Mouse (Mus musculus) liver, embryonic 15.5 days (tissue): ENCODE measurements around the gene Zc3h18. TPM values are rescaled to one million over a fixed set of nuclear protein-coding genes. Genes with fewer than 3 reads are reported as not detected.

Source experiments
- polyA plus RNA-seq: library from polyadenylated mRNA; unstranded; fragments of >200 nt; fragmentation: Nextera tagmentation; extraction: Ambion mirVana; gene quantifications from 2 replicates; pipeline ENCODE4 v1.2.1, GENCODE M21; 2015

The Zc3h18 gene
- polyA plus RNA-seq, 1 experiment from 2014 or later: 23.1 TPM

Other genes with a start within 250 kb of the Zc3h18 start
- 12.0 and 14.9 TPM in 2 replicates for gene Zfpm1, start 94.5 kb upstream of the Zc3h18 start, polyA plus RNA-seq
- gene Trhr2, start 15.9 kb upstream of the Zc3h18 start, polyA plus RNA-seq: not detected in 2 replicates
- not detected in 2 replicates for gene Il17c, start 45.4 kb downstream of the Zc3h18 start, polyA plus RNA-seq
- gene Cyba, start 56.3 kb downstream of the Zc3h18 start, polyA plus RNA-seq: 196 TPM in 2 replicates
- 24.3 and 25.1 TPM in 2 replicates for gene Mvd, start 66.8 kb downstream of the Zc3h18 start, polyA plus RNA-seq
- gene Snai3, start 84.1 kb downstream of the Zc3h18 start, polyA plus RNA-seq: 0.38 and 0.64 TPM in 2 replicates
- gene Rnf166, start 99.5 kb downstream of the Zc3h18 start, polyA plus RNA-seq: 11.5 and 15.1 TPM in 2 replicates
- gene Ctu2, start 99.5 kb downstream of the Zc3h18 start, polyA plus RNA-seq: 12.4 and 13.1 TPM in 2 replicates
- 12.4 and 17.4 TPM in 2 replicates for gene Piezo1, start 174.7 kb downstream of the Zc3h18 start, polyA plus RNA-seq
- gene Cdt1, start 191.4 kb downstream of the Zc3h18 start, polyA plus RNA-seq: 45.9 and 46.0 TPM in 2 replicates
- 187 and 214 TPM in 2 replicates for gene Aprt, start 200.3 kb downstream of the Zc3h18 start, polyA plus RNA-seq
- gene Galns, start 234.9 kb downstream of the Zc3h18 start, polyA plus RNA-seq: 8.2 and 8.8 TPM in 2 replicates
- 24.2 and 33.1 TPM in 2 replicates for gene Trappc2l, start 235.0 kb downstream of the Zc3h18 start, polyA plus RNA-seq
- gene Pabpn1l, start 246.1 kb downstream of the Zc3h18 start, polyA plus RNA-seq: not detected in 2 replicates